Mouse (Mus musculus): Measurements from ENCODE around the gene Cep83. TPM values are rescaled to one million over a fixed set of nuclear protein-coding genes. Genes with fewer than 3 reads are reported as not detected.

Gene Cep83
- polyA plus RNA-seq, 1 experiment: not detected

DNA sequence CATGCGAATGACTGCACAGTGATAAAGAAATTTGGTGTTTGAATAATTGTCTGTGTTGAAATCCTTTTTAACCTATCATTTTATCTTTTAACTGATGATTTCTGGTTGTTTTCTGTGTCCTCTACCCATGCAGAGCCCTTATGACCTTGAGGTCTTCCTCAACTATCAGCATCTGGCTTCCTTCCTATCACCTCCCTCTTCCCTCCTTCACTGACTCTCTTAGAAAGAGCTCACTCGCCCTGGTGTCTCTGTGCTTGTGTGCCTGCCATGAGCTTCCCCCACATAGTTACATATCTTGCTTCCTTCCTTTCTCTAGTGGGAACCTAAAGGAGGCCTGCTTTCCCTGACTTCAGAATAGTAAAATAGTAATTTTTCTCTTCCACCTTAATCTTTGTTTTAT, 51.8 kb downstream of the Cep83 start:
- TF ChIP-seq POLR2A (IDR thresholded peaks at IDR 0.05; ENCODE audit: insufficient read depth, low read depth, low read length) (no peak), CTCF (IDR thresholded peaks at IDR 0.05; ENCODE audit: insufficient read depth, low read depth, low read length) (no peak)
- Histone ChIP-seq H3K4me1 (ENCODE audit: control insufficient read depth, insufficient read depth, low read length) (no peaks in the 10 kb centered on the region), H3K27ac (ENCODE audit: insufficient read depth, low read depth, low read length) (no peak overlapping the region), H3K4me3 (ENCODE audit: insufficient read depth, low read depth, low read length) (no peak overlapping the region)
- WGBS: 89% methylated on average over 2 of the region's 2 CpGs

DNA sequence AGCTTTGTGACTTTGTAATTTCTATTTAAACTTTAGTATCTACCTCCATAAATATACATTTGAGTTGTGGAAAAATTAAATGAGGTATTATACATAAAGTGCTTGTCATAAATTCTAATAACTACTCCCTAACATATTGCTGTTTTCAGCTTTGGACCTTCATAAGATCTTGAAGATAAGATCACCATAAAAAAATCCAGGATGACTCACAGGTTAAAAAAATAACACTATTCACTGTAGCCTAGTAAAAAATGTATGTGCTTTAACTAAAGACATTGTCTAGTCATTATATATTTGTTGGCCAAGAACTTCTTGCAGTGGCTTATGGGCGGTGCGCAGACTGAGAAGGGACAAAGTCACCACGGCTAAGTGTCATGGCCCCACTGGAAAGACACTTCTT, 53.0 kb downstream of the Cep83 start:
- 96% methylated on average over 3 of the region's 3 CpGs for WGBS
- Histone ChIP-seq H3K4me3 (ENCODE audit: insufficient read depth, low read depth, low read length) (no peak overlapping the region), H3K4me1 (ENCODE audit: control insufficient read depth, insufficient read depth, low read length) (no peaks in the 10 kb centered on the region), H3K27ac (ENCODE audit: insufficient read depth, low read depth, low read length) (no peak overlapping the region)
- TF ChIP-seq CTCF (IDR thresholded peaks at IDR 0.05; ENCODE audit: insufficient read depth, low read depth, low read length) (no peak), POLR2A (IDR thresholded peaks at IDR 0.05; ENCODE audit: insufficient read depth, low read depth, low read length) (no peak)

DNA sequence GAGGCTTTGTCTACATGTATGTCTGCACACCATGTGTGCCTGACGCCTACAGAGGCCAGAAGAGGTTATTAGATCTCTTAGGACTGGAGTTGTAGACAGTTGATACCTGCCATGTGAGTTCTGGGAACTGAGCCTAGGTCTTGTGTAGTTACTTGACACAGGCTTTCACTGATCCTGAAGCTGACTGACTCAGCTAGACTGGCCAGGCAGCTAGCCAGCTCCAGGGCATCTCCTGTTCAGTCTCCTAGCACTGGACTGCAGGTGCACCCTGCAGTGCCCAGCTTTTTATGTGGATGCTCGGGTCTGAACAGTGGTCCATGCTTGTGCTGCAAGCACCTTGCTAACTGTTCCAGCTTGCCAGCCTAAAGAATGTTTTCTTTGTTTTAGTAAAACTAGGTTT, 58.6 kb downstream of the Cep83 start:
- H3K27ac ChIP-seq (ENCODE audit: insufficient read depth, low read depth, low read length): no peak overlapping the region
- H3K4me1 ChIP-seq (ENCODE audit: control insufficient read depth, insufficient read depth, low read length): no peaks in the 10 kb centered on the region
- 93% methylated on average over 2 of the region's 2 CpGs for WGBS
- H3K4me3 ChIP-seq (ENCODE audit: insufficient read depth, low read depth, low read length): no peak overlapping the region
- TF ChIP-seq CTCF (IDR thresholded peaks at IDR 0.05; ENCODE audit: insufficient read depth, low read depth, low read length) (no peak), POLR2A (IDR thresholded peaks at IDR 0.05; ENCODE audit: insufficient read depth, low read depth, low read length) (no peak)

DNA sequence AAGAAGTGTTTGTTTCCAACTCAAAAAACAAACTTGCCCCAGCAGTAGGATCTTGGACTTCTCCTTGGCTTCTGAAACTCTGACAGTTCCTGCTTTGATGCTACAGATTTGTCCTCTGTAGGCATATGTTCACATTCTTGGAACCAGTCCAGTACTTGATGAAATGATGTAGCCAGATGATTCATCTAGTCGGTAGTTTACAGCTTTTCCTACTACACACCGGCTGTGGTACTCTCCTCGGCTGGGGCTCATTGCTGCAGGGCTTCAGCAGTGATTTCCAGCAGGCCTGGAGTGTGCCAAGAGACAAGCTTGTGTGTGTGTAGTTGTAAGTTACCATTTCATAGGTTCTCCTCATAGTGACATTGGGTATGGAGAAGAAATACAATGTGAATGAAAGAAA, 83.0 kb downstream of the Cep83 start:
- WGBS: 23% methylated on average over 3 of the region's 3 CpGs
- H3K27ac ChIP-seq (ENCODE audit: insufficient read depth, low read depth, low read length): no peak overlapping the region

DNA sequence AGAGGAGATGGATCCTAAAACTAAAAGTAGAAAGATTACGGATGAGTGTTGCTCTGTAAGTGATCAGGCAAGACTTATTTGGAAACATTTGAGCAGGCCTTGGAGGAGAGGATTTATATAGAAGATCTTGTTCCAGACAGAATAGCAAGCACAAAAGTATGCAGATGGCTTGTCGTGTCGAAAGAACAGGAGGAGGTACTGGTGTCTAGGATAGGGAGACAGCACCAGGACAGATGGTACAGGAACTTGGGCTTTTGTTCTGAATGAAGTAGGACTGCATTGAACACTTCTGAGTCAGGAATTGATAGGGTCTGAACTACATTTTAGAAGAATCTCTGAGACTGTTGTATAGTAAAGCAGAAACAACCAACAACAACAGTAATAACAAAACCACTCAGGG, 89.1 kb downstream of the Cep83 start:
- no peak overlapping the region for H3K27ac ChIP-seq (ENCODE audit: insufficient read depth, low read depth, low read length)
- no peaks in the 10 kb centered on the region for H3K4me1 ChIP-seq (ENCODE audit: control insufficient read depth, insufficient read depth, low read length)
- TF ChIP-seq POLR2A (IDR thresholded peaks at IDR 0.05; ENCODE audit: insufficient read depth, low read depth, low read length): no peak
- no peak for TF ChIP-seq CTCF (IDR thresholded peaks at IDR 0.05; ENCODE audit: insufficient read depth, low read depth, low read length)
- no peak overlapping the region for H3K4me3 ChIP-seq (ENCODE audit: insufficient read depth, low read depth, low read length)
- 85% methylated on average over 3 of the region's 3 CpGs for WGBS

More for the DNA sequence above, 83.0 kb downstream of the Cep83 start:
- TF ChIP-seq CTCF (IDR thresholded peaks at IDR 0.05; ENCODE audit: insufficient read depth, low read depth, low read length): no peak
- no peak for TF ChIP-seq POLR2A (IDR thresholded peaks at IDR 0.05; ENCODE audit: insufficient read depth, low read depth, low read length)
- H3K4me3 ChIP-seq (ENCODE audit: insufficient read depth, low read depth, low read length): no peak overlapping the region
- H3K4me1 ChIP-seq (ENCODE audit: control insufficient read depth, insufficient read depth, low read length): no peaks in the 10 kb centered on the region

DNA sequence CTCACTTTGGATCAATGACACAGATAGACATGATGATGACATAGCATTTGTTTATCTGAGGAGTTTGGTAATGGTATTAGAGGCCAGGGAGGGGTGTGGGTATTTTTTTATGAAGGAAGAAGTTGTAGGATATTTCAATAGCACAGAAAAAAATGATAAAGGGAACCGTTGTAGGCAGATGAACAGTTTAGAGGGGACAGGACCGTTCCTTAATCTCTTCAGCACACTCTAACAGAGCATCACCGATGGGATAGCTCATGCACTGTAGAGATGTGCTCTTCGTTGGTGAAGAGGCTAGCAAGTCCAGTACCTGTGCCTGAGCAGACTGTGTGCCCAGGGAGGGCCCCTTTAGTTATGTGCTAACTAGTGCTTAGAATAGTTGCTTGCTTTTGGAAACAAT, 90.9 kb downstream of the Cep83 start:
- WGBS: 98% methylated on average over 4 of the region's 4 CpGs
- H3K4me3 ChIP-seq (ENCODE audit: insufficient read depth, low read depth, low read length): no peak overlapping the region
- no peak overlapping the region for H3K27ac ChIP-seq (ENCODE audit: insufficient read depth, low read depth, low read length)
- no peaks in the 10 kb centered on the region for H3K4me1 ChIP-seq (ENCODE audit: control insufficient read depth, insufficient read depth, low read length)
- TF ChIP-seq POLR2A (IDR thresholded peaks at IDR 0.05; ENCODE audit: insufficient read depth, low read depth, low read length): no peak

DNA sequence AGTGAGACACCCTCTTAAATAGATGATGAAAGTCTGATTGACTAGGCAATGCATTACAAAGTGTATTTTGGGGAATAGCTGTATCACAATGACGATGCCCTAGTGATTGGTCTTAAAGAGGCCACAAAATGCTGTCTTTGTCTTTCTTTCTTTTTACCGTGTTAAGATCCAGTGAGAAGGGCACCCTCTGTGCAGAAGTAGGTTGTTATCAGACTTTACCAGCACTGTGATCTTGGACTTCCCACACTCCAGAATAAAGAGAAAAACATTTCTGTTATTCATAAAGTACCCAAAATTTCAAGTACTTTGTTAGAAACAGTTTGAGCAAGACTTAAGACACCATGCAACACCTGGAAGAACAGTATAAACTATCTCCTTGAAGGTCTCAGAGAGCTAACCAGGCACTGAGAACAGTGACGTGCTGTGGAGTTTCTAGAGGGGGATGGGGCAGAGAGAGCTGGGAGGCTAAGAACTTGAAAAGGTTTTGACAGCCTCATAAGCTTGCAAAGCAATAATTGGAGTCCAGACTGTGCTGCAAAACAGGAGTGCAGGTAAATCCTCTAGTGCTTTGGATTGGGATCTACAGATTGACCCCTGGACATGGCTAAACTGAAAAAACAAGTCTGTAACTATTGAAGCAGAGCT, 92.3 kb downstream of the Cep83 start:
- Histone ChIP-seq H3K27ac (ENCODE audit: insufficient read depth, low read depth, low read length) (no peak overlapping the region), H3K4me1 (ENCODE audit: control insufficient read depth, insufficient read depth, low read length) (no peaks in the 10 kb centered on the region), H3K4me3 (ENCODE audit: insufficient read depth, low read depth, low read length) (no peak overlapping the region)
- no peak for TF ChIP-seq POLR2A (IDR thresholded peaks at IDR 0.05; ENCODE audit: insufficient read depth, low read depth, low read length)
- TF ChIP-seq CTCF (IDR thresholded peaks at IDR 0.05; ENCODE audit: insufficient read depth, low read depth, low read length): no peak
- 81% methylated on average over 3 of the region's 3 CpGs for WGBS

DNA sequence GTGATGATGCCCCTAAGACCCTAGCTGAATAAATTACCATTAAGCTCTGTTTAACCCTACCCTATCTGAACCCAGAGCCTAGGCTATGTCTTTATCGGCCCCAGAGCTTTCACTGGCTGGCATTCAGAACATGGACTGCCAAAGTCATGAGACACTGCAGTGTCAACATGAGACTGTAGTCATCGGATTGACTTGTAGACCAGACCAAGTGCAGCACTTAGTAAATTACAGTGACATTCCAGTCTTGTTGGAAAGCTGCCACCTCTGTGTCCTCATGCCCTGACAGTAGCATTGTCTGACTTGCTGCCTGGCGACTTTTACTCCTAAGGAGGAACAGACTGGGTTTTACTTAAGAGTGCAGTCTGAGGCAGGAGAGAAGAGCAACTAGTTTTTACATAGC, 100.8 kb downstream of the Cep83 start:
- WGBS: 49% methylated on average over 3 of the region's 3 CpGs

DNA sequence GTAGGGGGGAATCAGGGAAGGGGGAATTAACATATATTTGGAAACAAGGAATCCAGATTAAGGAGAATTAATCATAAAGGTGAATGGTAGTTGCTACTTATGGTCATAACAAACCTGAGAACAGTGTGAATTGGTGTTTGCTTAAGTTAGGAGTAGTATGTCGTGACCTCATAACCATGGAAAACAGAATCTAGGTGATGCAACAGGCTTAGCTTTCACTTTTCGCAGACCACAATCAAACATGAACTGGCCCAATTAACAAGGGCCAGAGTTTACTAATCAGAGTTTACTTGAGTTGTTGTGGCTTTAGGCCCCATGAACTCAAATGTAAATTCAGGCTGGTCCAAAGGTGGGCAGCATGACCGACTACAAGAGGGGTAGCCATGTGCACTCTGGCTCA, 105.5 kb downstream of the Cep83 start:
- Histone ChIP-seq H3K27ac (ENCODE audit: insufficient read depth, low read depth, low read length) (no peak overlapping the region), H3K4me1 (ENCODE audit: control insufficient read depth, insufficient read depth, low read length) (no peaks in the 10 kb centered on the region), H3K4me3 (ENCODE audit: insufficient read depth, low read depth, low read length) (no peak overlapping the region)
- TF ChIP-seq CTCF (IDR thresholded peaks at IDR 0.05; ENCODE audit: insufficient read depth, low read depth, low read length): no peak
- no peak for TF ChIP-seq POLR2A (IDR thresholded peaks at IDR 0.05; ENCODE audit: insufficient read depth, low read depth, low read length)
- 92% methylated on average over 3 of the region's 3 CpGs for WGBS

More for the DNA sequence above, 100.8 kb downstream of the Cep83 start:
- TF ChIP-seq POLR2A (IDR thresholded peaks at IDR 0.05; ENCODE audit: insufficient read depth, low read depth, low read length) (no peak), CTCF (IDR thresholded peaks at IDR 0.05; ENCODE audit: insufficient read depth, low read depth, low read length) (no peak)
- H3K27ac ChIP-seq (ENCODE audit: insufficient read depth, low read depth, low read length): no peak overlapping the region
- H3K4me1 ChIP-seq (ENCODE audit: control insufficient read depth, insufficient read depth, low read length): no peaks in the 10 kb centered on the region
- H3K4me3 ChIP-seq (ENCODE audit: insufficient read depth, low read depth, low read length): no peak overlapping the region

All from olfactory bulb, adult 2 months (tissue).